Mouse (Mus musculus) WW6 (cell line): ENCODE data around the gene Csrp3.

Source experiments
- DNase-seq: peaks from one replicate; pipeline ENCODE4 v3.0.0-alpha.2; 2013; ENCODE audit warnings: low read depth, low spot score

Csrp3 gene

DNA sequence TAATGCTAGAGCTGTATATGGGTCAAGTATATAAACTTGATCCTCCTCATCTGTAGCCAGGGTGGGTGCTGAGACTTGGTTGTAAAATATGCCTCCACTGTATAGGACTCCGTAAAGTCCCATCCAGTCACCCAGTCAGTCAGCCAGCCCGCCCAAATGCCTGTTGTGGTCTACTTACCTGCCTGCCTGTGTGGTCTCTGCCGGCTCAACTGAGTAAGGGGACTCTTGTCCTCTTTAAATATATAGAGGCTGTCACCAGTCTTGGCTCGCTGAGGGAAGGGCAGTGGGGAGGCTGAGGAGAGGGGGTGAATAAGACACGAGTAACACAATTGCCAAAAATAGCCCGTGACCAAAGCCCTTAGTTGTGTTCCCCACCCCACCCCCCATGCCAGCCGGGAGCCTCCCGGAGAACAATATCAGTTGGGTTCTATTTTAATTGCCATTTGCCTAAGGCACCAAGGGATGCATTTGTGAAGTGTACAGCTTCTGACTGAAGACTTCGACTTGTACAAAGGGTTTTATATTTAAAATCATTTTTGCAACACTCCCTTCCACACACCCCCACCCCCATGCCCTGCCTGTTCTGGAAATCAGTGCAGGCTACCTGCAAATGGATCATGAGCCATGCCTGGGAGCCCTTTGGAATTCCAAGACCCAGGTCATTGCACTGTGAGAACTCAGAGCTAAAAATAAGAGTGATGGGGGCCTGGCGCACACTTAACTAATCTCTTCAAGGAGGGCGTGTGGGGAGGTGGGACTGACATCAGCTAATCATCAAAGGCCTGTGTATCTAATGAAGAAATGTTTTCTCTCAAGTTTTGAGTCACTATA, at the start of gene Csrp3:
Csrp3 (minus strand) TSS at position 214 of the 831 bp plus-strand sequence.
- no peak for DNase-seq

- no peak for DNase-seq
Measured at GRCm38 (mm10) chr7:48896051-48896450, 48.2 kb upstream of the Csrp3 start.

DNA sequence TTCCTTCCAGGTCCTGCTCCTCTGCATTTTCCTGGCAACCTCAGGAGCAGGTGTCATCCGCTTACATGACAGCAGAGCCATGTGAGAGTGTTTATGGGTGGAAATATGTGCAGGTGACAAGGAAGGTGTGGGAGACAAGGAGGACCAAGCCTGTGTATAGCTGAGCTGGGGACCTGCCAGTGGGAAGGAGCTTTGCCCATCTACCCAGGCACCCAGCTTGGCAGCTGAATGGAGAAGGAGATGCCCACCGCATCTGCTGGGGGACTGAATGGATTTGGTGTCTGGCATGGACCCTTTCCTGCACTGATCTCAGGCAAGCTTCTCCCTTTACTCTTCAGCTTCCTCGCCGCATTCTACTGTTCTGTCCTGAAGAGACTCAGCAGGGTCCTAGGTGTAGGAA, 47.6 kb upstream of the Csrp3 start:
- DNase-seq, result no peak

GRCm38 (mm10) chr7:48894763-48895162, 46.9 kb upstream of the Csrp3 start:
- no peak for DNase-seq

GRCm38 (mm10) chr7:48894152-48894551, 46.3 kb upstream of the Csrp3 start:
- DNase-seq, result no peak

DNA sequence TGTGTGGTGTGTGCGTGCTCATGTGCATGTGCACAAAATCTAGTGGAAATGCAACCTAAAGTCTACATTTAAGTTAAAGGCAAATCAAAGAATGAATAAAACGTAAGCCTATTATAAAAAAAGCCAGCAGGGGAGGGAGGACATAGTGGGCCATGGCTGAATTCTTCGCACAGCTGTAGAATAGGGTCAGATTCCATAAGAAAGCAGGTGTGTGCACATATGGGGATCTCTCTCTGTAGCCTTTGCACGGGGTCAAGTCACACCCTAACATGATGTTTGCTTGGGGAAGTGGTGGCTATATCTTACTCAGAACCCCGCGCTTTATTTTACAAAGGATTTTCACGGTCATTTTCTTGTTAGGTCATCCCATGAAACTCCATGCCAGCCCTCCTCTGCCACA, 45.3 kb upstream of the Csrp3 start:
- no peak for DNase-seq

DNA sequence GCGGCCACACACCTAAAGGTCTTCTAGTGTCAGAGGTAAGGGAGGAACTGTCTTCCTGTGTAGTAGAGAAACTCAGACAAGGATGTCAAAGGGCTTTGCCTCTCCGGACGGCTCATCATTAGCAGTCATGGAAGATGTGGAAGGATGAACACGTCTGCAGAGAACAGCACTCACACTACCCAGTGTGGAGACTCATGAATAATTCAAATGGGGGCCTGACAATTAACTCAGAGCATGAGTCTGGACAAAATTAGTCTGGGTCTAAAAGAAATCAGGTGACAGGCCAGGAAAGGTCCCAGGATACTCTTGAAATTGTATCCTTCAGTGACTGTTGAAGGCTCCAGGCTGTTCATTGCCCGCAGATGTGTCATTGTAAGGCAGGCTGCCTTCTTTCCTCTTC, 43.2 kb upstream of the Csrp3 start:
- DNase-seq, result no peak

DNA sequence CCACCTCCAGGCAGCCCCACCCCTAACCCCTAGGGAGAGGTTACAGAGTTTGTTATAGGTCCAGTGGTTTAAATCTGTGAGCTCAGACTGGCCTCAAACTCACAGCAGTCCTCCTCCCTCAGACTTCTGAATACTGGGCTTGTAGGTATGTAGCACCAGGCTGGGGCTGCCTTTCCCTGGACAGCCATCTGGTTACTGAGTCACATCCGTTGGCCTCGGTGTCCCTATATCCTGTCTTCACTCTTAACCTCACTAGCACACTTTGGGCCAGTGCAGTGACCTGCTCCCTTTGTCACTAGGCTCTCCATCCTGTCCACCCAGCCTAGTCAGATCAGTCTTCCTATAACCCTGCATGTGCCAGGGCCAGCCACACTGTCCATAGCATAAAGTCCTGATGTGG, 40.9 kb upstream of the Csrp3 start:
- no peak for DNase-seq

- no peak for DNase-seq
Measured at GRCm38 (mm10) chr7:48887973-48888372, 40.1 kb upstream of the Csrp3 start.

DNA sequence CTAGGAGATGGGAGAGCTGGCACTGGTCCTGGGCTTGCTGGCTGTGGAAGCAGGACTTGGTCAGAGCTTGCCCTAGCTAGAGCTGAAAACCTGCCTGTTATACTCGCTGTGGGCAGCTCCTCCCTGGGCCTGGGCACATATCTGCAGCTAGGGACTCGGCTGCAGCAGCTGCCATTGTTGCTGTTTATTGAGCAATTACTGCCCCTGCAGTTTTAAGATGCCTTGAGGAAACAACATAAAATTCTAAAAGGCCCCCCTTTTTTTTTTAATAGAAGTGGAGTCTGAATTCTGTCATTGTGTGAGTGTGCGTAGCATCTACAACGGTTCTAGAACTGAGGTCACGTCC, 36.4 kb upstream of the Csrp3 start:
- no peak for DNase-seq

GRCm38 (mm10) chr7:48883525-48884265, 35.9 kb upstream of the Csrp3 start:
- DNase-seq, result no peak

- DNase-seq, result no peak
Measured at GRCm38 (mm10) chr7:48881971-48882609, 34.3 kb upstream of the Csrp3 start.

- DNase-seq, result no peak
Measured at GRCm38 (mm10) chr7:48881486-48881885, 33.7 kb upstream of the Csrp3 start, which contains the start of gene E2f8. Gene E2f8 (minus strand): TSS chr7:48881596.

- peak; percentile 89 for DNase-seq
Measured at GRCm38 (mm10) chr7:48880591-48881481, 33.0 kb upstream of the Csrp3 start.

DNA sequence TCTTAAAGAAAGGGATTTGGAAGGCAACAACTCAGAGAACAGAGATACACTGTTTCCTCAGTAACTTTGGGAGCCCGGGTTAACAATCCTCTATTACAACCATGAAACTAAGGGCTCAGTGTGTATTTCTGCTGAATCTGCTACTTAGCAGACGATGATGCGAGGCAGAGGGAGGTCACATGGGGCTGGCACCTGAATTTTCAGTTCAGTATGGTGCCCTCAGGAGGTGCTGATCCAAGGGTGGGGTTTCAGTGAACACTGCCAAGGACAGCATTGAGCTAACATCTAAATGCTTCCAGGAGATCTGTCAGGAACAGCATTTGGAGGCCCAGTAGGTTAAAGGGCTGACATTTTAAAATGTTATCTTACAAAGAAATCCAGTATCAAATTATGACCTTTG, 31.7 kb upstream of the Csrp3 start:
- no peak for DNase-seq

DNA sequence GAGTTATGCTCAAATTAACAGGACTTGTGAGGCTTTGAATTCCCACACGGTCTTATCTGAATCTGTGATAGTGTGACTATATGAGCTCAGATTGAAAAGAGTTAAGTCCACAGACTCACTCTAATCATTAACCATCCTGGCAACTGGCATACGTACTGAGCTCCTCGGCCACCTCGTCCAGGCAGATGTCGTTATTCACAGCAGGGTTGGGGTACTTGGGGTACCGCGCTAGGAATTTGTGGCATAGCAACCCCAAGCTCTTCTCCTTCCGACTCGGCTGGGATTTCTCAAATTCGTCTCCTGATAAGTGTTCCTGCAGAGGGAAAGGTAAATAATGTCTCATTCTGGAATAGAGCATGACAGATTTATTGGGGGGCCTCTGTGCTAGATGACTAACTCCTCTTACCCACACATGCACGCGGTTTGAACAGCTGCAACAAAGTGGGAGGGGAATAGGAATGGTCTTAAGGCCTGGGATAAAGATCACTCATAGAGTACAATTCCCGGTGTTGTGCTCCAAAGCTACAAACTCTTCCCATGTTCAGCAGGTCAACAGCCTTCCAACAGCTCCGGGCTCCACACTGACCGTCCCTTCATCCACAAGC, 30.1 kb upstream of the Csrp3 start:
- DNase-seq, result no peak

DNA sequence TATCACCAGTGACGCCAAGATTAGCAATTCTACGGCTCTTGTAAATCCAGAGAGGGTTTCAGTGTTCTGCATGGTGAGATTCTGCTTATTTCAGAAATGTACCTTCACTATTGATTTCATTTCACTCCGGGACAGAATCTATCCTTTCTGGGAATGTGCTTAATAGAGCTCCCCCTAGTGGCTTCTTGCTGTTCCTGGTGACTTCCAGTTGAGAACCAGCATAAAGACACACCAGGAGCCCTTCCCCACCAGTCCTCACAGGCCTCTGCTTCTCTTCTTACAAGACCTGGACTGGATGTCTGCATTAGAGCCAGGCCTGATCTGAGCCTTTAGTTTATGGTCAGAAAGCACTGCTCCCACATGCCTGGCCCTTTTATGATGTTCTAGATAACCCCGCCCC, 28.7 kb upstream of the Csrp3 start:
- no peak for DNase-seq

GRCm38 (mm10) chr7:48875096-48875495, 27.3 kb upstream of the Csrp3 start:
- DNase-seq, result no peak

- DNase-seq, result no peak
Measured at GRCm38 (mm10) chr7:48871292-48871691, 23.5 kb upstream of the Csrp3 start.

DNA sequence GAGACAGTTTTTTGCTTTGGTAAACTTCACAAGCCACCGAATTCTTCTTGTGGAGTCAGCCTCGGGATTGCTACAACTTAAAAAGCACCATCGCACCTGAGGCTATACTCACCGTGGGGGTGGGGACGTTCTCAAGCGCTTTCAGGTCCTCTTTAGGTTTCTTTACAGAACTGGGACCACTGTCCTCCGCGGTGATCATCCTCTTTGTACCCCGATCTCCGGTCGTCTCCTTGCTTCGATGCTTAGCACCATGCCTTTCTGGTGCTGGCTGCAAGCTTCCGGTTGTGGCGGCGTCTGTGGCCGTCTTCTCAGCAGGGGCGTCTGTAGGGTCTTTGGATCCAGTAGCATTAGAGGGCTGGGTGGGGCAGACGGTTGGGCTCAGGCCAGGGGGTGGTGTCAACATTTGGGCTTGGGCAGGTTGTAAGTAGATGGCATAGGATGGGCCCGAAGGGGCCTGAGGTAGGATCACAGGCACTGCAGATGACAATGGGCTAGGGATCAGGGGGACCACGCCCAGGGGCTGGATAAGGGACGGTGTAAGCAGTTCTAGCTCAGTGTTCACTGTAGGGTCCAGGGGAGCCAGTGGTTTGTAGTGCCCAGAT, 22.8 kb upstream of the Csrp3 start:
- DNase-seq, result no peak

DNA sequence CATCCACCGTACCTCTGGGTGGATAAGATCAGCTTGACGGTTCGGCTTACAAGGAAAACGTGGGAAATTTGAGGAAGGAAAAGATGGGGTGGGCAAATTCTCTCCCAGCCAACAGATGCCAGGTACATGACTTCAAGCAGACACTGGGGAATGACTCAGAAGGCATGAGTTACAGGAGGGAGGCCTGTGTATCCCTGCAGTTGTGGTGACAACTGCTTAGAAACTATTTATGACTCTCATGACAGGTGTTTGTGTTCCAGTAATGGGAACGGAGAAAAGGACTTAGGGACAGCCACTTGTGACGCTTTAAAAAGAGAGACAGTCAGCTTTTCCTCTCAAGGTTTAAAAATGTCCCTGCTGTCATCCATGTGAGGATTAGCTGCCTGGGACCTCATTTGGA, 22.3 kb upstream of the Csrp3 start:
- DNase-seq, result no peak
